Mouse (Mus musculus): ENCODE data around the gene Fars2.

The Fars2 gene

GRCm38 (mm10) chr13:36391936-36392335, 274.7 kb downstream of the Fars2 start:
- DNase-seq: no peak

GRCm38 (mm10) chr13:36392666-36393065, 275.5 kb downstream of the Fars2 start:
- DNase-seq: no peak

GRCm38 (mm10) chr13:36401011-36401410, 283.8 kb downstream of the Fars2 start:
- no peak for DNase-seq

GRCm38 (mm10) chr13:36413276-36413675, 296.1 kb downstream of the Fars2 start:
- DNase-seq: no peak

GRCm38 (mm10) chr13:36415176-36415575, 298.0 kb downstream of the Fars2 start:
- DNase-seq: no peak

GRCm38 (mm10) chr13:36416546-36416945, 299.3 kb downstream of the Fars2 start:
- DNase-seq: no peak

- DNase-seq: no peak
These were observed 302.1 kb downstream of the Fars2 start for GRCm38 (mm10) chr13:36419357-36419756.

- DNase-seq: no peak
These were observed 305.2 kb downstream of the Fars2 start for GRCm38 (mm10) chr13:36422446-36422845.

- DNase-seq: peak; percentile 24 to 66
These were observed 308.9 kb downstream of the Fars2 start for GRCm38 (mm10) chr13:36425824-36426705.

- no peak for DNase-seq
These were observed 312.4 kb downstream of the Fars2 start for GRCm38 (mm10) chr13:36429500-36430189.

GRCm38 (mm10) chr13:36430420-36431114, 313.4 kb downstream of the Fars2 start:
- DNase-seq: no peak

- peak; percentile 3 to 48 for DNase-seq
These were observed 314.8 kb downstream of the Fars2 start for GRCm38 (mm10) chr13:36431974-36432518.

- no peak for DNase-seq
These were observed 327.7 kb downstream of the Fars2 start for GRCm38 (mm10) chr13:36444748-36445423.

GRCm38 (mm10) chr13:36447947-36448346, 330.7 kb downstream of the Fars2 start:
- no peak for DNase-seq

- DNase-seq: no peak
These were observed 331.4 kb downstream of the Fars2 start for GRCm38 (mm10) chr13:36448565-36448964.

GRCm38 (mm10) chr13:36451437-36451836, 334.2 kb downstream of the Fars2 start:
- DNase-seq: no peak

GRCm38 (mm10) chr13:36460473-36460872, 343.3 kb downstream of the Fars2 start:
- peak; percentile 68 to 88 for DNase-seq

GRCm38 (mm10) chr13:36463669-36464068, 346.5 kb downstream of the Fars2 start:
- no peak for DNase-seq

GRCm38 (mm10) chr13:36466076-36466475, 348.9 kb downstream of the Fars2 start:
- DNase-seq: peak in 1 of 2 experiments; percentile 35

GRCm38 (mm10) chr13:36466515-36466921, 349.3 kb downstream of the Fars2 start:
- peak; percentile 68 to 86 for DNase-seq

GRCm38 (mm10) chr13:36467849-36468248, 350.6 kb downstream of the Fars2 start:
- DNase-seq: no peak

- DNase-seq: no peak
These were observed 351.8 kb downstream of the Fars2 start for GRCm38 (mm10) chr13:36468963-36469362.

Measured in kidney, postnatal 25 days (tissue).